Mouse (Mus musculus) lung, postnatal 25 days (tissue): ENCODE data around the gene Cnnm4.
A peak's percentile ranks its signal among the peaks of the same experiment; 100 is the strongest.

ENCODE experiments used
- DNase-seq: peaks from one replicate; pipeline ENCODE4 v3.0.0; 2022; ENCODE audit warnings: low spot score

The Cnnm4 gene

GRCm38 (mm10) chr1:36542925-36543324 lies 71.5 kb downstream of the Cnnm4 start:
- DNase-seq: no peak

- no peak for DNase-seq
Measured at GRCm38 (mm10) chr1:36545382-36545781, 74.0 kb downstream of the Cnnm4 start.

DNA sequence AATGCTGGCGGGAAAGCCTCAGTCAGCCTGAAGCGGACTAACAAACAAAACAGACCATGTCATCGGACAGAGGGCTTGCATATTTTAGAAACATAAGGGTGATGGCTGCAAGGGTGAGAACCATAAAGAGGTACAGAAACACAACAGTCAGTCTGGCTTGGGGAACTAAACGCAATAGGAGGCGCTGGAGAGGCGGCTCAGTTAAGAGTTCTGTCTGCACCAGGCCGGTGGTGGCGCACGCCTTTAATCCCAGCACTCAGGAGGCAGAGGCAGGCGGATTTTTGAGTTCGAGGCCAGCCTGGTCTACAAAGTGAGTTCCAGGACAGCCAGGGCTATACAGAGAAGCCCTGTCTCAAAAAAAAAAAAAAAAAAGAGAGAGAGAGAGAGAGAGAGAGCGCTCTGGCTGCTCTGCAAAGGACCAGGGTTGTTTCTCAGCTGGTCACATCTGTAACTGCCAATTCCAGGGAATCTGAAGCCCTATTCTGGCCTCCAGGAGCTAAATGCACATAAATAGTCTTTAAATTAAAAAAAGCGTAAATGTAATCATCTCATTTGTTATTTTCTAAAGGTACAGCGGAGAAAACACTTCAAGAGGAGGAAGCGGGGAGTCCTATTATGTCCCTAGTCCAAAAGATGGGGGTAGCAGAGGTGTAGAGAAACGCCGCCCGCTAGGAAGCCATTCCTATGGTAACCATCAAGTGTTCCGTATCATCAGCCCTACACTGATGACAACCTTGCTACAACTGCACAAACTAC lies 74.6 kb downstream of the Cnnm4 start:
- DNase-seq: no peak

DNA sequence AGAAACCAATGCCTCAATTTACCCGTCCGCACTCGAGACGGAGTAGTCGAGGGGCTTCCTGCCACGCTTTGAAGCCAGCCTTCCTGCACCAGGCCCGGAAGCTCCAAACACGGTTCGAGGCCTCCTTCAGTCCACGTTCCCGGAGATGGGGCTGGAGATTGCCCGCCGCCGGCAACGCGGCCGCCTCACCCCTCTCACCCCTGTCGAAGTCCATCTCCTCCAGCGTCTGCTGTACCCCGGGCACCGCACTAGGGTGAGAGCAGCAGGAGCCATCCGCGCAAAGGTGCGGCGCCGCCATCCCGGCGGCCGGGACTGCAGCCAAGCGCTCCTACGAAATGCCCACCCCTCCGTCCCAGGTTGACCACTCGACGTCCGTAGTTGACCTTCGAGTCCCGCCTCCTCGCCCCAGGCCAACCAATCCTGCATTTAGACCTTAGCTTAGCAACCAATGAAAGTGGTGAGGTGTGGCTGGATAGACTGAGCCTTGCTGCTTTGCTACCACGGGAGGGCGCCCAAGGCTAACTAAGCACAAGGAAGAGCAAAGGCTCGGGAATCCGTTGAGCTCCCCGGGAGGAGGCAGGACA lies 75.6 kb downstream of the Cnnm4 start, which contains the start of gene Ankrd39:
Ankrd39 (minus strand) TSS at position 558 of the 584 bp plus-strand sequence.
- DNase-seq: peak; percentile 99

- DNase-seq: no peak
Measured at GRCm38 (mm10) chr1:36547981-36548598, 76.7 kb downstream of the Cnnm4 start.

- DNase-seq: no peak
Measured at GRCm38 (mm10) chr1:36548771-36549170, 77.4 kb downstream of the Cnnm4 start.

DNA sequence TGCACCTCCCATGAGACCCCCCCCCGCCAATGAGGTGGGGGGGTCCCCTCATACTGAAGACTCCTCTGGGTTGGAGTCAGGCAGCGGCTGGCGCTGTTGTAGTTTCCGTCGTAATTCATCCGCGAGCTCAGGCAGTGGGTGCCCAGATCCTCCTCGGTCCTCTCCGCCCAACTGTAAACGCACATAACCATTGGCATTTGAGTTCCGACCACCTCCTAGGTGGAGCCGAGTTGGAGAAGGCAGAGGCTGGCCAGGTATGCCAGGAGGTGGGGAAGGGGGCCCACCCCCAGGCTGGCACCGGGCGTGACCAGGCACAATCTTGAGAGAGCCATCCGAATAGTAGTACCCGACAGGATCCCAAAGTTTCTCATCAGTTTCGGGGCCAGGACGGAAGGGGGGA lies 78.1 kb downstream of the Cnnm4 start:
- no peak for DNase-seq

GRCm38 (mm10) chr1:36550075-36550863 lies 78.8 kb downstream of the Cnnm4 start:
- DNase-seq: no peak

DNA sequence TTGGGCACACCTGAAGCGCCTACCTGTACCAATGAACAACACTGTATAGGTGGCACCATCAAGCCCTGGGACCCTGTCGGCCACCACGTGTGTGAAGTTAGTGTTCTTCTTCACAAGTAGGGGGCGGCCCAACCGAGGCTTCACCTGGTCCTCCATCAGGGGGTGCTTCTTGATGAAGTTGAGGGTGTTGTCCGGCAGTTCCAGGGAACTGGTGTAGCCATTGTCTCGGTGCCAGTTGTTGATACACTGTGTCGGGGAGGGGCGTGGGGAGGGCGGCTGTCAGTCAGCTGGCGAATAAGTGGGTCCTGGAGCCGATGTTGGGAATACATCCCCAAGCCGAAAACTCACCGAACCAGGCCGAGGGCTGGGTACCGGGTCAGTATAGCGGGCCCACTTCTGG lies 80.5 kb downstream of the Cnnm4 start:
- no peak for DNase-seq

DNA sequence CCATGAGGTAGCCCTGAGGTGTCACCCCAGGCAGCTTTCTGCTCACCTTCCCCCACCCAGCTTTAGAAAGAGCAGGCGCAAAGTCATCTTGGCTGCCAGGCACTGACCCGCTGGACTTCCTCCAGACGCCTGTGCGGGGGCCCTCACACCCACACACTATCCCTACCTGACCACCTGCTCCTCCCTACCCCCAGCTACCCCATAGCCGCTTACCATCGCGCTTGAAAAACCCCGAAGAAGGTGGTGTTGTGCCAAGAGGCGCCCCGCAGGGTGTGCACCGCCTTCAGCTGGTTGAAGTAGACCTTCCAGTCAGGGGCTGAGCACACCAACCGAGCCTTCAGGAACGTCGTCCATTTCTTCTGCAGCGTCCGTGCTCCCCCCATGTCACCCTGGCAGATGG lies 81.1 kb downstream of the Cnnm4 start:
- no peak for DNase-seq

GRCm38 (mm10) chr1:36554633-36555399 lies 83.4 kb downstream of the Cnnm4 start:
- no peak for DNase-seq

GRCm38 (mm10) chr1:36555798-36556395 lies 84.5 kb downstream of the Cnnm4 start:
- DNase-seq: no peak

DNA sequence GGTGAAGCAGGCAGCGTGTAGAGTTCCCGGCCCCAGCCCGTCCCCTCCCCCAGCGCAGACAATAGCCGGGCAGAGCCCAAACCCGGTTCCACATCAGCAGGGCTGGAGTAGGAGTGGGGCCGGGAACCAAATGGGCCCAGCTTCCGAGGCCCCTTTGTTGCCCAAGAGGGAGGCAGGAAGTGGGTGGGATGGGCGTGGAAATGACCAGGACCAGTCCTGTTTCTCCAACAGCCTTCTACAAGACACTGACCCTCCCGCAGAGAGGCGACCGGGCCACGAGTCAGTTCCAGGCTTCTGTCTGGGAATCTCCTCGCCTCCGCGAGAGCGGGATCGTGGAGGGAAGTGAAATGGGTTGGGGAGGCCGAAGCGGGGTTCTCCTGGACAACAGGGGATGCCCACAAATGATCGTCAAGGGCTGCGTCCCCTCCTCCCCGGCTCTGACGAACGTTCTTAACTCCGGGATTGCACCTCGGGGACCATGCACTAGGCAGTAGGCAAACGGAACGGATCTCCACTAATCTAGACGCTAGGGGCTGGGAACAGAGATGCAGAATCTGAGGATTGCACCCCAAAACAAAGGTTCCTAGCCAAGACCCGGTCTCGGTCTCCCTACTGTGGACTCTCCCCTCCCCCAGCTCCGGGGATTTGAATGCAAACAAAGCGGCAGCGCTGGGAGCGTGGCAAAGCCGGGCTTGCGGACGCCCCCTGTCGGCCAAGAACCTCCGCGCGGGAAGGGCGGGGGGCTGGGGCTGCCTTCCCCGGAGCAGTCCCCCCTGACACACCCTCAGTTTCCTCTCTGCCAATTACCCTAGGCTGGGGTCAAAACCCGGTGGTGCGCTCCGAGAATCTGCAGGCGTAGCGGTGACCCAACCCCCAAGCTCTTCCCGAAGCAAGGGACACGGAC lies 85.4 kb downstream of the Cnnm4 start:
- peak; percentile 91 for DNase-seq

- peak; percentile 88 for DNase-seq
Measured at GRCm38 (mm10) chr1:36557457-36558011, 86.1 kb downstream of the Cnnm4 start.
